Mouse (Mus musculus) liver, embryonic 13.5 days (tissue): Measurements from ENCODE around the gene Bptf. TPM values are rescaled to one million over a fixed set of nuclear protein-coding genes. Genes with fewer than 3 reads are reported as not detected.
A peak's percentile ranks its signal among the peaks of the same experiment; 100 is the strongest.
"Not testable (repeated sequence)": the region's sequence is repeated elsewhere in the genome, so short reads cannot be mapped to it uniquely, and the experiment has no call there.

ENCODE experiments used
- ATAC-seq: fragments of 200-750 bp; cut with Nextera tagmentation; 2 replicates; pipeline ENCODE4 v1.8.0; 2017; ENCODE audit warnings: low read depth, mild to moderate bottlenecking, moderate number of reproducible peaks, moderate library complexity
- DNase-seq: peaks from one replicate; pipeline ENCODE4 v3.0.0; 2022
- H3K27ac ChIP-seq: fragments of 300-500 bp; sonication (generic); 2 replicates; pipeline ENCODE4 v1.5.1; 2015; ENCODE audit warnings: moderate library complexity, mild to moderate bottlenecking, inconsistent platforms
- H3K27me3 ChIP-seq: fragments of 300-500 bp; sonication (generic); 2 replicates; pipeline ENCODE4 v1.6.1; 2015; ENCODE audit warnings: mild to moderate bottlenecking, inconsistent platforms
- H3K36me3 ChIP-seq: fragments of 300-500 bp; sonication (generic); 2 replicates; pipeline ENCODE4 v1.6.1; 2015; ENCODE audit warnings: mild to moderate bottlenecking, inconsistent platforms
- H3K4me1 ChIP-seq: fragments of 300-500 bp; sonication (generic); replicated peaks from 2 replicates; pipeline ENCODE4 v1.6.1; 2015; ENCODE audit warnings: inconsistent platforms
- H3K4me2 ChIP-seq: fragments of 300-500 bp; sonication (generic); 2 replicates; pipeline ENCODE4 v1.6.1; 2015; ENCODE audit warnings: inconsistent platforms, mild to moderate bottlenecking, moderate library complexity
- H3K4me3 ChIP-seq: fragments of 300-500 bp; sonication (generic); replicated peaks from 2 replicates; pipeline ENCODE4 v1.5.1; 2015; ENCODE audit warnings: mild to moderate bottlenecking, inconsistent platforms
- H3K9ac ChIP-seq: fragments of 300-500 bp; sonication (generic); 2 replicates; pipeline ENCODE4 v1.6.1; 2015; ENCODE audit warnings: mild to moderate bottlenecking, inconsistent platforms
- H3K9me3 ChIP-seq: fragments of 300-500 bp; sonication (generic); replicated peaks from 2 replicates; pipeline ENCODE4 v1.6.1; 2016; ENCODE audit warnings: inconsistent platforms
- WGBS: fragments of 180-500 bp; shearing (Covaris S2); methylation state at CpG from one replicate; pipeline ENCODE4 v1.1.7; 2015; ENCODE audit not compliant: insufficient replicate concordance; 5-methylcytosine and 5-hydroxymethylcytosine counted together
- polyA plus RNA-seq: library from polyadenylated mRNA; unstranded; fragments of >200 nt; fragmentation: Nextera tagmentation; extraction: Ambion mirVana; gene quantifications from 2 replicates; pipeline ENCODE4 v1.2.1, GENCODE M21; 2015

The Bptf gene
- polyA plus RNA-seq, 1 experiment from 2014 or later = 9.3 TPM

GRCm38 (mm10) chr11:106999949-107000513 is 131.9 kb downstream of the Bptf start:
- ATAC-seq (no peak), DNase-seq (no peak)
- Histone ChIP-seq H3K27ac (peak overlapping the region; percentile 84), H3K9ac (peak overlapping the region; percentile 76), H3K4me3 (peak overlapping the region; percentile 96), H3K4me1 (peaks cover 36% of the 10 kb centered on the region), H3K27me3 (no peaks in the 10 kb centered on the region), H3K4me2 (peak overlapping the region; percentile 82), H3K36me3 (peaks cover 30% of the 10 kb centered on the region), H3K9me3 (no peaks in the 10 kb centered on the region)
- WGBS = 73% methylated on average over 9 of the region's 9 CpGs

- Histone ChIP-seq H3K27me3 (no peaks in the 10 kb centered on the region), H3K9ac (peak within 1 kb of the TSS; percentile 99), H3K4me2 (peak within 1 kb of the TSS; percentile 82), H3K27ac (peak within 1 kb of the TSS; percentile 94), H3K4me3 (peak within 1 kb of the TSS; percentile 96), H3K9me3 (no peaks in the 10 kb centered on the region), H3K36me3 (peaks cover 37% of the 10 kb centered on the region), H3K4me1 (peaks cover 43% of the 10 kb centered on the region)
- DNase-seq (peak; percentile 85), ATAC-seq (peak; percentile 88)
- WGBS = under 1% methylated on average over 56 of the region's 62 CpGs
These were observed 132.6 kb downstream of the Bptf start, which contains the start of gene Kpna2 for GRCm38 (mm10) chr11:106999151-106999948. Gene Kpna2 (minus strand): TSS chr11:106999541.

- DNase-seq (no peak), ATAC-seq (peak; percentile 42)
These were observed 133.2 kb downstream of the Bptf start for GRCm38 (mm10) chr11:106998651-106999150.

GRCm38 (mm10) chr11:106997976-106998375 is 134.0 kb downstream of the Bptf start:
- Histone ChIP-seq H3K27me3 (no peaks in the 10 kb centered on the region), H3K9me3 (no peaks in the 10 kb centered on the region), H3K4me3 (peak overlapping the region; percentile 96), H3K4me2 (peak overlapping the region; percentile 74), H3K27ac (peak overlapping the region; percentile 94), H3K4me1 (peaks cover 53% of the 10 kb centered on the region), H3K9ac (peak overlapping the region; percentile 99), H3K36me3 (peaks cover 49% of the 10 kb centered on the region)
- no peak for DNase-seq
- 6% methylated on average over 5 of the region's 5 CpGs for WGBS
- ATAC-seq = no peak

More at GRCm38 (mm10) chr11:106998651-106999150, 133.2 kb downstream of the Bptf start:
- peak overlapping the region; percentile 96 for H3K4me3 ChIP-seq
- no peaks in the 10 kb centered on the region for H3K9me3 ChIP-seq
- peaks cover 42% of the 10 kb centered on the region for H3K36me3 ChIP-seq
- under 1% methylated on average over 26 of the region's 26 CpGs for WGBS
- no peaks in the 10 kb centered on the region for H3K27me3 ChIP-seq
- peaks cover 48% of the 10 kb centered on the region for H3K4me1 ChIP-seq
- H3K9ac ChIP-seq = peak overlapping the region; percentile 99
- peak overlapping the region; percentile 74 for H3K4me2 ChIP-seq
- peak overlapping the region; percentile 94 for H3K27ac ChIP-seq

- Histone ChIP-seq H3K27ac (peak overlapping the region; percentile 19; the same call in 1 of the 2 replicates), H3K9ac (peak overlapping the region; percentile 99), H3K4me3 (peak overlapping the region; percentile 96), H3K4me2 (peak overlapping the region; percentile 74), H3K36me3 (peaks cover 64% of the 10 kb centered on the region), H3K4me1 (peaks cover 53% of the 10 kb centered on the region)
- 66% methylated on average over 7 of the region's 7 CpGs for WGBS
- ATAC-seq, H3K9me3 ChIP-seq, DNase-seq, H3K27me3 ChIP-seq: not testable (repeated sequence)
These were observed 135.4 kb downstream of the Bptf start for GRCm38 (mm10) chr11:106996492-106996891.

- Histone ChIP-seq H3K27me3 (no peaks in the 10 kb centered on the region), H3K4me3 (no peak overlapping the region; the same call in 1 of the 2 replicates), H3K36me3 (peaks cover 85% of the 10 kb centered on the region), H3K9me3 (no peaks in the 10 kb centered on the region), H3K27ac (peak overlapping the region; percentile 35; the same call in 1 of the 2 replicates), H3K4me2 (peak overlapping the region; percentile 74), H3K9ac (peak overlapping the region; percentile 49), H3K4me1 (peaks cover 46% of the 10 kb centered on the region)
- peak; percentile 46 for ATAC-seq
- peak; percentile 36 for DNase-seq
- WGBS = 24% methylated on average over 3 of the region's 3 CpGs
These were observed 137.5 kb downstream of the Bptf start for GRCm38 (mm10) chr11:106994246-106995085.

- H3K9me3 ChIP-seq = no peaks in the 10 kb centered on the region
- H3K9ac ChIP-seq = no peak overlapping the region
- peak; percentile 45; the same call in 1 of the 2 replicates for ATAC-seq
- H3K27ac ChIP-seq = 0 out of 2 replicates have a peak overlapping the region, but pooled peaks have one; percentile 18
- peaks cover 78% of the 10 kb centered on the region for H3K36me3 ChIP-seq
- no peak overlapping the region for H3K4me2 ChIP-seq
- 70% methylated on average over 2 of the region's 2 CpGs for WGBS
- no peak overlapping the region for H3K4me3 ChIP-seq
- peaks cover 5% of the 10 kb centered on the region for H3K4me1 ChIP-seq
- DNase-seq = no peak
- H3K27me3 ChIP-seq = no peaks in the 10 kb centered on the region
These were observed 144.5 kb downstream of the Bptf start for GRCm38 (mm10) chr11:106987384-106987783.

GRCm38 (mm10) chr11:106985979-106986604 is 145.8 kb downstream of the Bptf start:
- H3K9ac ChIP-seq, H3K27ac ChIP-seq, H3K9me3 ChIP-seq, H3K27me3 ChIP-seq, DNase-seq, H3K4me2 ChIP-seq, H3K4me1 ChIP-seq, H3K4me3 ChIP-seq: not testable (repeated sequence)
- ATAC-seq = peak; percentile 30; the same call in 1 of the 2 replicates
- 85% methylated on average over 9 of the region's 9 CpGs for WGBS
- peaks cover 65% of the 10 kb centered on the region for H3K36me3 ChIP-seq
